Mouse (Mus musculus): ENCODE data around the gene Myl6b. TPM values are rescaled to one million over a fixed set of nuclear protein-coding genes. Genes with fewer than 3 reads are reported as not detected.

Gene Myl6b
- polyA plus RNA-seq, 1 experiment from 2014 or later, result 7.1 TPM

DNA sequence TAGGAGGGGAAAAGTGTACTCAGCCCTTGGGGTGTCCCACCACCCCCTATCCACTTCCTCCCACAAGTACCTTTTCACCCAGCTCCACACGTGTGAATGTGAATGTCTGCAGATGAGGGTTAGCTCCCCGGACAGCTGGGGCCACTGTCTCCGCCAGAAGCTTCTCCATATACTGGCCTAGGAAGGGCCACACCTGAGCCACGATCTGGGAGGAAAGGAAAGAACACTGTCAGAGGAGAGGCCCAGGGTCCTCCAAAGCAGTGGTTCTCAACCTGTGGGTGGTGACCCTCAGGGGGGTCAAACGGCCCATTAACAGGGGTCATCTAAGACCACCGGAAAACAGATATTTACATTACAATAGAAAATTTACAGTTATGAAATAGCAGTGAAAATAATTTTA lies 23.9 kb upstream of the Myl6b start:
- no peak overlapping the region for H3K27ac ChIP-seq (ENCODE audit: low read depth, low read length)
- no peak for ATAC-seq
- peaks cover 2% of the 10 kb centered on the region; the same call in 1 of the 2 replicates for H3K27me3 ChIP-seq (replicated peaks; ENCODE audit: control insufficient read depth, insufficient read depth, low read length)
- no peak overlapping the region for H3K4me3 ChIP-seq (ENCODE audit: low read length)
- no peaks in the 10 kb centered on the region for H3K36me3 ChIP-seq (ENCODE audit: control insufficient read depth, insufficient read depth, low read length)
- no peak overlapping the region for H3K9ac ChIP-seq (ENCODE audit: low read depth, low read length)
- no peaks in the 10 kb centered on the region for H3K9me3 ChIP-seq (ENCODE audit: control insufficient read depth, low read length)
- WGBS, result 86% methylated on average over 6 of the region's 6 CpGs
- peaks cover 13% of the 10 kb centered on the region for H3K4me1 ChIP-seq (ENCODE audit: control insufficient read depth, insufficient read depth, low read depth, low read length)
- H3K4me2 ChIP-seq (ENCODE audit: low read length), result no peak overlapping the region

DNA sequence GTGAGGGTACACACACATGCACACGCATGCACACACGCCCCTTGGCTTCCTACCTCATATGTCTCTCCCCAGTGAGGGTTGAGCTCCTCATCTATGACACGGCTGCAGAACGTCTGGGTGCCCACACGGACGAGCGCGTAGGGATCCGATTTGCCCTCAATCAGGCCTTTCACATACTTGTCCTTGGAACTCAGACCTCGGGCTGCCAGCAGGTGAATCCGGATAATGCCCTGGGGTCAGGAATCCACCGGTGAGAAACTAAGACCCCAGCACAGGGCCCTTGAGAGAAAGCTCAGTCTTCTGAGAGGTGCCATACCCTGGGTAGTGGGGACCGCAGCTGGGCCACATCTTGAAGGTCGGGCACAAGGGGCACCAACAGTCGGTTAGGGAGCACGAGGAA lies 22.1 kb upstream of the Myl6b start:
- no peak overlapping the region for H3K27ac ChIP-seq (ENCODE audit: low read depth, low read length)
- no peaks in the 10 kb centered on the region for H3K36me3 ChIP-seq (ENCODE audit: control insufficient read depth, insufficient read depth, low read length)
- no peaks in the 10 kb centered on the region for H3K9me3 ChIP-seq (ENCODE audit: control insufficient read depth, low read length)
- H3K4me2 ChIP-seq (ENCODE audit: low read length), result no peak overlapping the region
- no peak overlapping the region for H3K4me3 ChIP-seq (ENCODE audit: low read length)
- H3K4me1 ChIP-seq (ENCODE audit: control insufficient read depth, insufficient read depth, low read depth, low read length), result peaks cover 8% of the 10 kb centered on the region
- H3K9ac ChIP-seq (ENCODE audit: low read depth, low read length), result no peak overlapping the region
- 85% methylated on average over 16 of the region's 16 CpGs for WGBS
- peaks cover 6% of the 10 kb centered on the region for H3K27me3 ChIP-seq (replicated peaks; ENCODE audit: control insufficient read depth, insufficient read depth, low read length)
- ATAC-seq, result no peak

- Histone ChIP-seq H3K4me2 (ENCODE audit: low read length) (no peak overlapping the region), H3K36me3 (ENCODE audit: control insufficient read depth, insufficient read depth, low read length) (no peaks in the 10 kb centered on the region), H3K9ac (ENCODE audit: low read depth, low read length) (no peak overlapping the region), H3K27me3 (replicated peaks; ENCODE audit: control insufficient read depth, insufficient read depth, low read length) (peaks cover 5% of the 10 kb centered on the region), H3K27ac (ENCODE audit: low read depth, low read length) (no peak overlapping the region), H3K9me3 (ENCODE audit: control insufficient read depth, low read length) (no peaks in the 10 kb centered on the region), H3K4me1 (ENCODE audit: control insufficient read depth, insufficient read depth, low read depth, low read length) (no peaks in the 10 kb centered on the region; the same call in 1 of the 2 replicates), H3K4me3 (ENCODE audit: low read length) (no peak overlapping the region)
- 78% methylated on average over 7 of the region's 7 CpGs for WGBS
- ATAC-seq, result no peak; the same call in 1 of the 2 replicates
Measured at GRCm38 (mm10) chr10:128518833-128519232, 20.3 kb upstream of the Myl6b start.

DNA sequence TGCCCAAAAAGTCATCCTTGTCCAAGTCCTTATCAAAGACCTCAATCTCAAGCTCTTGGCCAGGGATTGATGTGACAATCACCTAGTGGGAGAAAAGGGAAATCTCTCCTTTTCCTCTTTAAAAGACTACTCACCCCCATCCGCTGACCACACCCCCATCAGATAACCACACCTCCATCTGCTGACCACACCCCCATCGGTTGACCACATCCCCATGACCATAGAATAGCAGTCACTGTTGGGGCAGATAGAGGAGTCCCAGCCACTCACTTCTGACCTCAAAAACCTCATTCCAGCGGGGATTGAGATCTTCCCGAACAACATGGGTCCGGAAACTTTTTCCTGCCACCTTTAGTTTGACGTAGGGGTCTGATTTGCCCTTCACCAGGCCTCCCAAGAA lies 18.2 kb upstream of the Myl6b start:
- 29% methylated on average over 6 of the region's 6 CpGs for WGBS
- no peaks in the 10 kb centered on the region for H3K36me3 ChIP-seq (ENCODE audit: control insufficient read depth, insufficient read depth, low read length)

GRCm38 (mm10) chr10:128516029-128516428 lies 17.5 kb upstream of the Myl6b start:
- H3K27me3 ChIP-seq (replicated peaks; ENCODE audit: control insufficient read depth, insufficient read depth, low read length), result peaks cover 4% of the 10 kb centered on the region
- no peaks in the 10 kb centered on the region for H3K4me1 ChIP-seq (ENCODE audit: control insufficient read depth, insufficient read depth, low read depth, low read length)
- no peak for ATAC-seq
- no peaks in the 10 kb centered on the region for H3K9me3 ChIP-seq (ENCODE audit: control insufficient read depth, low read length)
- H3K9ac ChIP-seq (ENCODE audit: low read depth, low read length), result no peak overlapping the region; the same call in 1 of the 2 replicates
- H3K36me3 ChIP-seq (ENCODE audit: control insufficient read depth, insufficient read depth, low read length), result 0 out of 2 replicates have a peak, but pooled peaks cover 3% of the 10 kb centered on the region
- H3K4me3 ChIP-seq (ENCODE audit: low read length), result no peak overlapping the region
- no peak overlapping the region for H3K27ac ChIP-seq (ENCODE audit: low read depth, low read length)
- H3K4me2 ChIP-seq (ENCODE audit: low read length), result 0 out of 2 replicates have a peak overlapping the region, but pooled peaks have one; percentile 0
- 22% methylated on average over 20 of the region's 20 CpGs for WGBS

More for the DNA sequence above, 18.2 kb upstream of the Myl6b start:
- ATAC-seq, result no peak
- Histone ChIP-seq H3K4me2 (ENCODE audit: low read length) (no peak overlapping the region), H3K4me3 (ENCODE audit: low read length) (no peak overlapping the region), H3K27ac (ENCODE audit: low read depth, low read length) (no peak overlapping the region), H3K9me3 (ENCODE audit: control insufficient read depth, low read length) (no peaks in the 10 kb centered on the region), H3K27me3 (replicated peaks; ENCODE audit: control insufficient read depth, insufficient read depth, low read length) (peaks cover 4% of the 10 kb centered on the region), H3K9ac (ENCODE audit: low read depth, low read length) (no peak overlapping the region), H3K4me1 (ENCODE audit: control insufficient read depth, insufficient read depth, low read depth, low read length) (no peaks in the 10 kb centered on the region)

DNA sequence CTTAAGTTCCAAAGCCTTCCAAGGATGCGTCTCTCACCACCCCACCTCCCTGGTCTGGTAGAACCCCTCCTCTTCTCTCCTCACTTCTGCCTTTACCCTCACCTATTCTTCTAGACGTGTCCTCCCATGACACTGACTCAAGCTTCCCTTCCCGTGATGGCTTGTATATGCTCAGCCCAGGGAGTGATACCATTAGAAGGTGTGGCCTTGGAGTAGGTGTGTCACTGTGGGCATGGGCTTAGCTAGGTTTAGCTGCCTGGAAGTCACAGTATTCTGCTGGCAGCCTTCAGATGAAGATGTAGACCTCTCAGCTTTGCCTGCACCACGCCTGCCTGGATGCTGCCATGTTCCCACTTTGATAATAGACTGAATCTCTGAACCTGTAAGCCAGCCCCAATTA lies 16.6 kb upstream of the Myl6b start:
- ATAC-seq, result no peak
- no peaks in the 10 kb centered on the region for H3K9me3 ChIP-seq (ENCODE audit: control insufficient read depth, low read length)
- H3K4me3 ChIP-seq (ENCODE audit: low read length), result no peak overlapping the region
- peaks cover 5% of the 10 kb centered on the region; the same call in 1 of the 2 replicates for H3K36me3 ChIP-seq (ENCODE audit: control insufficient read depth, insufficient read depth, low read length)
- H3K27ac ChIP-seq (ENCODE audit: low read depth, low read length), result no peak overlapping the region
- no peaks in the 10 kb centered on the region for H3K4me1 ChIP-seq (ENCODE audit: control insufficient read depth, insufficient read depth, low read depth, low read length)
- H3K27me3 ChIP-seq (replicated peaks; ENCODE audit: control insufficient read depth, insufficient read depth, low read length), result peaks cover 4% of the 10 kb centered on the region
- no peak overlapping the region for H3K4me2 ChIP-seq (ENCODE audit: low read length)
- 91% methylated on average over 4 of the region's 4 CpGs for WGBS
- no peak overlapping the region for H3K9ac ChIP-seq (ENCODE audit: low read depth, low read length)

- 85% methylated on average over 12 of the region's 12 CpGs for WGBS
- Histone ChIP-seq H3K4me3 (ENCODE audit: low read length) (no peak overlapping the region), H3K27ac (ENCODE audit: low read depth, low read length) (no peak overlapping the region), H3K36me3 (ENCODE audit: control insufficient read depth, insufficient read depth, low read length) (peaks cover 9% of the 10 kb centered on the region; the same call in 1 of the 2 replicates), H3K4me2 (ENCODE audit: low read length) (no peak overlapping the region), H3K27me3 (replicated peaks; ENCODE audit: control insufficient read depth, insufficient read depth, low read length) (peaks cover 2% of the 10 kb centered on the region), H3K4me1 (ENCODE audit: control insufficient read depth, insufficient read depth, low read depth, low read length) (no peaks in the 10 kb centered on the region), H3K9me3 (ENCODE audit: control insufficient read depth, low read length) (no peaks in the 10 kb centered on the region), H3K9ac (ENCODE audit: low read depth, low read length) (no peak overlapping the region)
- ATAC-seq, result no peak
Measured at GRCm38 (mm10) chr10:128511761-128512160, 13.3 kb upstream of the Myl6b start.

DNA sequence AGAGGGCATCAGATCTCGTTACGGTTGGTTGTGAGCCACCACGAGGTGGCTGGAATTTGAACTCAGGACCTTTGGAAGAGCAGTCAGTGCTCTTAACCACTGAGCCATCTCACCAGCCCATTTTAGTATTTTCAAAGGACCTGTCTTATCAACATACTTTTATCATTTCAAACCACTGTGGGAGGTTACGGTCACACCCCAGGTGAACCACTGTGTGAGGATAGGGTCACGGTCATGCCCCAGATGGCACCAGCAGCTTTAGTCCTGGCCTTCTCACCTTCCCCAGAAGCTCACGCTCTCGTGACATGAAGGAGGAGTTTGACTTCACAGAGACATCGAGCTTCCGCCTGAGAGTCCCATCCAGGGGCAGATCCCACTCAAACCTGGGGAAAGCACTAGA lies 12.7 kb upstream of the Myl6b start:
- 91% methylated on average over 9 of the region's 9 CpGs for WGBS
- Histone ChIP-seq H3K27ac (ENCODE audit: low read depth, low read length) (no peak overlapping the region), H3K9me3 (ENCODE audit: control insufficient read depth, low read length) (no peaks in the 10 kb centered on the region), H3K9ac (ENCODE audit: low read depth, low read length) (no peak overlapping the region), H3K27me3 (replicated peaks; ENCODE audit: control insufficient read depth, insufficient read depth, low read length) (no peaks in the 10 kb centered on the region; the same call in 1 of the 2 replicates), H3K36me3 (ENCODE audit: control insufficient read depth, insufficient read depth, low read length) (peaks cover 9% of the 10 kb centered on the region; the same call in 1 of the 2 replicates), H3K4me3 (ENCODE audit: low read length) (no peak overlapping the region), H3K4me2 (ENCODE audit: low read length) (no peak overlapping the region), H3K4me1 (ENCODE audit: control insufficient read depth, insufficient read depth, low read depth, low read length) (no peaks in the 10 kb centered on the region)
- ATAC-seq, result no peak

DNA sequence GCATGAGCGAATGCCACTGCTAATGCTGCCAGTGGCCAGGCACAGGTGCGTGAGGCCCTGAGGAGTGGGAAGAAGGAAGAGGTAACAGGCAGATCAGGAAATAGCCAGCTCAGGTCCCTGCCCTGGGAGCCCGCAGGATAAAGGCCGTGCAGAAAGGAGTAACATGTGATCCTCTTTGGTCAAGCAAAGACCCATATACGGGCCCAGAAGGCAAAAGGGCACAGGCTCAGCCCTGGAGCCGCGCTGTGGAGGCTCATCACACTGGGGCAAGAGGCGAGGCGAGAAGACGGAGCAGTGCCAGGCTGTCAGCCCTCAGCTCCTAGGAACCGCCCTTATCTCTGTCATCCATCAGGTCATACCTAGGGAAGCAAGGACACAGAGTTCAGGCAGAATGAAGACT lies 11.8 kb upstream of the Myl6b start:
- no peaks in the 10 kb centered on the region for H3K4me1 ChIP-seq (ENCODE audit: control insufficient read depth, insufficient read depth, low read depth, low read length)
- H3K9me3 ChIP-seq (ENCODE audit: control insufficient read depth, low read length), result no peaks in the 10 kb centered on the region
- H3K36me3 ChIP-seq (ENCODE audit: control insufficient read depth, insufficient read depth, low read length), result peaks cover 9% of the 10 kb centered on the region; the same call in 1 of the 2 replicates
- 90% methylated on average over 11 of the region's 11 CpGs for WGBS
- no peak overlapping the region for H3K9ac ChIP-seq (ENCODE audit: low read depth, low read length)
- ATAC-seq, result no peak
- no peaks in the 10 kb centered on the region for H3K27me3 ChIP-seq (replicated peaks; ENCODE audit: control insufficient read depth, insufficient read depth, low read length)
- no peak overlapping the region for H3K4me2 ChIP-seq (ENCODE audit: low read length)
- H3K4me3 ChIP-seq (ENCODE audit: low read length), result no peak overlapping the region
- no peak overlapping the region for H3K27ac ChIP-seq (ENCODE audit: low read depth, low read length)

- 84% methylated on average over 4 of the region's 4 CpGs for WGBS
- peaks cover 9% of the 10 kb centered on the region; the same call in 1 of the 2 replicates for H3K36me3 ChIP-seq (ENCODE audit: control insufficient read depth, insufficient read depth, low read length)
- H3K4me2 ChIP-seq (ENCODE audit: low read length), result no peak overlapping the region
- ATAC-seq, result no peak
- no peak overlapping the region for H3K9ac ChIP-seq (ENCODE audit: low read depth, low read length)
- no peaks in the 10 kb centered on the region for H3K27me3 ChIP-seq (replicated peaks; ENCODE audit: control insufficient read depth, insufficient read depth, low read length)
- H3K4me1 ChIP-seq (ENCODE audit: control insufficient read depth, insufficient read depth, low read depth, low read length), result no peaks in the 10 kb centered on the region
- H3K4me3 ChIP-seq (ENCODE audit: low read length), result no peak overlapping the region
- no peaks in the 10 kb centered on the region for H3K9me3 ChIP-seq (ENCODE audit: control insufficient read depth, low read length)
- H3K27ac ChIP-seq (ENCODE audit: low read depth, low read length), result no peak overlapping the region
Measured at GRCm38 (mm10) chr10:128509831-128510230, 11.3 kb upstream of the Myl6b start.

All from hindbrain, embryonic 16.5 days (tissue).